Mouse (Mus musculus) granulocyte monocyte progenitor cell, adult 5-6 weeks (primary cell): ENCODE measurements around the gene D10Jhu81e. TPM values are rescaled to one million over a fixed set of nuclear protein-coding genes. Genes with fewer than 3 reads are reported as not detected.
A peak's percentile ranks its signal among the peaks of the same experiment; 100 is the strongest.

ENCODE experiments used
- ATAC-seq: replicated peaks from 2 replicates; pipeline ENCODE4 v1.8.0; 2016; ENCODE audit warnings: mild to moderate bottlenecking, moderate TSS enrichment, inconsistent platforms; ENCODE audit not compliant: poor library complexity, severe bottlenecking
- total RNA-seq, 2 experiments: library from RNA; stranded (forward) in 1 of 2; stranded (reverse) in 1 of 2; fragments of 200-712, 200-1000 nt in 1 of 2; fragments of >200 nt in 1 of 2; fragmentation: Nextera tagmentation in 1 of 2; gene quantifications; 2 replicates each; pipeline ENCODE4 v1.2.3; 2014 to 2017

The D10Jhu81e gene
- total RNA-seq, 2 experiments from 2014 or later, result 44.6 to 76.3 TPM

DNA sequence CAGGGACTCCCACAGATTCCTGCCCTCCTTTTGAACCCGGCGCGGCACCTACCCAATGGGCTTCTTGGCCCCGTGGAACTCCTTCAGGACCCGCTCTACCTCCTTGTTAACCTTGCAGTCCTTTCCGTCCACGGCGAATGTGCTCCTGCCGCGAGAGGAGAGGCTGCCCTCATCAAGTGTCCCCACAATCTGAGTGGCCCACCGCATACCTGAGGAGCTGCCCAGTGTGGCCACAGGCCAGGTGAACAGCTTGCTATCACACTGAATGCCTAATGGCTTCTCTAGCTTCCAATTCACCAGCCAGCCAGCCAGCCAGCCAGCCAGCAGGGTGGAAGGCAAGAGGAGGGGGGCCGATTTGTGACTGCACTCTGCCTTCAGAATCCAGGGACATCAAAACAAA lies 4.8 kb downstream of the D10Jhu81e start:
- no peak for ATAC-seq

GRCm38 (mm10) chr10:78163923-78164322 lies 5.7 kb downstream of the D10Jhu81e start:
- peak; percentile 63 for ATAC-seq

GRCm38 (mm10) chr10:78163241-78163640 lies 6.3 kb downstream of the D10Jhu81e start:
- no peak for ATAC-seq

DNA sequence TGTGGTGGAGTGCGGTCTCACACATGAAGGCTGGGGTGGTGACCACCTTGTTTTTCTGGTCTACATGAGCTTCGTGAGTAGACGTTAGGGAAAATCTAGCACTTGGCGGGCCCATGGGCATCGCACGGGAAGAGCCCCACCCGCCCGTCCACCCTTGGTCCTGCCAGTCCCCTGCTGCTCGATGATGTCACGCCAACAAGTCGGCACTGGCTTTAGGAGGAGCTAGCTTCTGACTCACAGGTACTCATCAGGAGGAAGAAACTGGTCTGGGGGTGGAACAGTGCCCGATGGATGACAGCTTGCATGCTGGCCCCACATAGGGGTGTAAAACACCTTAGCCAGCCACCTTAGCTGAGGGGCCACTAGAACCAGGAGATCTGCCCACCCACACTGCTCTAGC lies 6.9 kb downstream of the D10Jhu81e start:
- no peak for ATAC-seq

DNA sequence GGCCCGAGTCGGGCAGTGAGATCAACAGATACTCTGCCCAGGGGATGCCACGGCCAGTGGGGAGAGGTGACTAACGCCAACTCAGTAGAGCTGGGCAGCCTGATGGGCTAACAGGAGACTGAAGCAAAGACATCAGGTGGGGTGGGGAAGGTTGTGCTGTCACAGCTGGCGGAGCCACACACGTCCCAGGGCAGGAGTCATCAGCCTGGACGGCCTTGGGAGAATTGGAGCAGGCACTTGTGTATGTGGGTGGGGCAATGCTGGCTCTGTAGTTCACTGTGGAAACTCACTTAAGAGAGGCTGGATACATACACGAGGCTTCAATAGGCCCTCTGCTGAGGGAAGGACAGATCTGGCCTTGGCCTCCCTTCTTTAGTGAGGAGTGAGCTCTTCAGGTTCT lies 8.5 kb downstream of the D10Jhu81e start:
- no peak for ATAC-seq

- ATAC-seq, result peak; percentile 34
These were observed 9.1 kb downstream of the D10Jhu81e start for GRCm38 (mm10) chr10:78160369-78161095.

GRCm38 (mm10) chr10:78159906-78160305 lies 9.7 kb downstream of the D10Jhu81e start:
- peak; percentile 64 for ATAC-seq

DNA sequence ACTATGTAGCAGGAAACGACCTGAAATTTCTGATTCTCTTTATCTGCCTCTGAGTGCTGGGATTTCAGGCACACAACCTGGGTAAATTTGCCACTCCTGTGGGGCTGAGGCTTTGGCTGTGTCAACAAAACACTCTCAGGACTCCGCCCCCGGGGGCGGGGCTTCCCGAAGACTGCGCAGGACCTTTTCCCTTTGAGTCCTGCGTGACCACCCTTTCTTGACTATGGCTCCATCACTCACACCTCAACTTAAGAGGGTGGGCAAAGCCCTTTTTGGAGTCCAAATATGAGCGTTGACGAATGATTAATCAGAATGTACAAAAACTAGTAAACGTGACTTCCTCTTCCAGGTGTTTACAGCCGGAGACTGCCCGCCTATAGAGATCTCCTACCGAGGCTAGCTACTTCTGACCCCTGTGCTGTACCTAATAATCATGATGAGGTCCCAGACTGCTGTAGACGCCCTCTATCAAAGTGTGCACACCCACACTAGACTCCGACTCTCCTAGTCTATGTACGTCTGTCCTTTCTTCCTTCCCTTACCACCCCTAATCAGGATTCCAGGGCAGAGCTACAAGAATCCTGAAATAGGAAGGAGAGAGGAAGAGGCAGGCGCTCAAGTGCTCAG lies 10.2 kb downstream of the D10Jhu81e start:
- no peak for ATAC-seq

GRCm38 (mm10) chr10:78158041-78158440 lies 11.5 kb downstream of the D10Jhu81e start:
- ATAC-seq, result no peak

GRCm38 (mm10) chr10:78156926-78157325 lies 12.7 kb downstream of the D10Jhu81e start:
- ATAC-seq, result no peak

GRCm38 (mm10) chr10:78148834-78149766 lies 20.5 kb downstream of the D10Jhu81e start:
- peak; percentile 83 for ATAC-seq

GRCm38 (mm10) chr10:78147908-78148441 lies 21.6 kb downstream of the D10Jhu81e start:
- no peak for ATAC-seq

DNA sequence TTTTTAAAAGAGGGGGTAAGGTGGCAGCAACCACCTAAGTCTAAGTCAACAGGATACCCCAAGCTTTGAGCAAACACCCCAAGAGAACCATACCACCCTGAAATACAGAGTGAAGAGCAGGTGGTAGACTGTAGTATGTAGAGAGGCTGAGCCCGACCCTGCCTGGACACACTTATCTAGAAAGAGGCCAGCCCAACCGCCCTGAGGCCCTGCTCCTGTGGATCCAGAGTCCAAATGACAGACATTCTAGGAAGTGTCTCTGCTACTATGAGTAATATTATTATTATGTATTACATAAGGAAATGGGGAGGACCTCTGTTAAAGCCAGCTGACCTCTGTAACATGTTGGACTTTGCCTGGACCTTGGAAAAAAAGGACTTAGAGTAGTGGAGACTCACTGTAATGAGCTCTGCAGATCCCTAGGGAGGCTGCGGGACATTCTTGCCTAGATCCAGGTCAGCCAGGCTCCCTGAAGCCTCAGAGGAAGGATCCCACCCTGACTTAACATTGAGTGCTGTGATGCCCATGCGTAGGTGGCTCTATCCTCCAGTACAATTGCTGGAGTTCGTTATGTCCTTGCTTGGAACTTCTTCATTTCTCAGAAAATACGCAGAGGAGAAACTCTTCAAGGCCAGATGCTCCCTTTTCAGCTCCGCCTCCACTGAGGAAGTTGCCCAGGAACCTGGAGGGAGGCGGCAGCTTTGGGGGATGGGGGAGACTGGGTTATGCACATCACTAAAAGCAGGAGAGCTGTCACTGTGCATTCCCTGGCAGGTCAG lies 25.7 kb downstream of the D10Jhu81e start:
- ATAC-seq, result peak; percentile 38; the same call in 1 of the 2 replicates

GRCm38 (mm10) chr10:78140843-78141242 lies 28.7 kb downstream of the D10Jhu81e start:
- ATAC-seq, result 0 out of 2 replicates have a peak, but pooled peaks have one; percentile 23

DNA sequence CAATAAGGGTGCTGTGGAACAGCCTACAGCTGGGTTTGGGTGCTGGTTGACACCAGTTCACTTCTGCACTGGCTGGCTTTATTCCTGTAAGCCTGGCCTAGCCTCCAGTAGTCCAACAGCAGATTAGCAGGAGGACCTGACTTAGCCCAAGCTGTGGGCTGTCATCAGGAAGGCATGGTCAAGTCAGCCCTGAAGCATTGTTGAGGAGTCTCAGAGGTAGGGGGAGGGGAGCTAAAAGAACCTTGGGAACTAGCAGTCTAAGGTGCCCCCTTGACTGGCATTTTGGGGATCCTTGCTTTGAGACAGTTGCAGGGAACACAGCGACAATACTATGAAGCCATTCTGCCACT lies 29.4 kb downstream of the D10Jhu81e start:
- ATAC-seq, result no peak

DNA sequence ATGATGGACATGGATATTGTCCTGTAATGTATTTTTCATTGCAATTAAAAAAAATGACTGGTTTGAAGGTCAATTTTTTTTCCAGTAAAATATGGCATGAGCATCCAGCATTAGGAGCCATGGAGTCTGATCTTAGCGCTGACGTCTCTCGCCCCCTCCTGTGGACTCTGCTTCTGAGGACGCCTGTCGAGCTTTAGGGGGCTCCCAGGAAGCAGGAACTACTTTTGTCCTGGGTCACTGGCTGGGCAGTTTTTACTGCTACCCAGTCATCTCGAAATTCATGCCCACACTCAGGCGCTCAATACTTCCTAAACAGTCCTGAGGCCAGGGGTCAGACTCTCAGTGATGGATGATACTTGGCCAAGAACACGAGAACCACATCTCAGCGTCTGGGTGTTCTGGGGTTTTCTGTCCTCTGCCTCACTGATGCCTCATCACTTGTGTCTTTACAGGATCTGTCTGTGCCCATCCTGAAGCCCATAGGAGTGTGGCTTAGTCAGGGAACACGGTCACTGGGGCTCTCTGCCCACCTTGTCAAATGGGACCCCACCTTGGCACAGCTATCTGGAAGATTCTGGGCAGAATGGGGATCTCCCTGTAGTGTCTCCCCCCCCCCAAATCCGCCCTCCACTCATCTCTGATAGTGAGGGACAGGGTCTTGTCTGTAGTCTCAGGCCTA lies 29.9 kb downstream of the D10Jhu81e start:
- no peak for ATAC-seq

GRCm38 (mm10) chr10:78138812-78139523 lies 30.6 kb downstream of the D10Jhu81e start:
- no peak for ATAC-seq

DNA sequence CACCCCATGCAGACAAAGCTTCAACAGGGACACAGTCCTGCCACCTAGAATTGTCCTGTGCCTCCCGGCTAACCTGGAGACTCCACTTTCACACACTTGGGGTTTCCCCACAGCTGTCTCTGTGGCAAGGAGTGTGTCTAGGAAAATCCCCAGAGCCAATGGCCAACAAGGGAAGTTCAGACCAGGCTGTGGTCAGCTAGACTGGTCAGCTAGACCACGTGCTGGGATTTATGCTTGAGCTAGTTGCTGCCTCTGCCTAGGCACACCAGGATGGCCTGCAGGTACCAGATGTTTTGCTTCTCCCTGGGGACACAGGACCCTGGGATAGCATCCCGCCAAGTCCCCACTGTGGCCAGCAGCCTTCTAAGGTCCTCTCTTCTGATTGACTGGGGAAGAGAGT lies 32.4 kb downstream of the D10Jhu81e start:
- no peak for ATAC-seq

GRCm38 (mm10) chr10:78135947-78136346 lies 33.6 kb downstream of the D10Jhu81e start:
- ATAC-seq, result no peak
